Mouse (Mus musculus): ENCODE data around the gene Mtap. TPM values are rescaled to one million over a fixed set of nuclear protein-coding genes. Genes with fewer than 3 reads are reported as not detected.

Gene Mtap
- polyA plus RNA-seq, 1 experiment from 2014 or later = 18.4 TPM

DNA sequence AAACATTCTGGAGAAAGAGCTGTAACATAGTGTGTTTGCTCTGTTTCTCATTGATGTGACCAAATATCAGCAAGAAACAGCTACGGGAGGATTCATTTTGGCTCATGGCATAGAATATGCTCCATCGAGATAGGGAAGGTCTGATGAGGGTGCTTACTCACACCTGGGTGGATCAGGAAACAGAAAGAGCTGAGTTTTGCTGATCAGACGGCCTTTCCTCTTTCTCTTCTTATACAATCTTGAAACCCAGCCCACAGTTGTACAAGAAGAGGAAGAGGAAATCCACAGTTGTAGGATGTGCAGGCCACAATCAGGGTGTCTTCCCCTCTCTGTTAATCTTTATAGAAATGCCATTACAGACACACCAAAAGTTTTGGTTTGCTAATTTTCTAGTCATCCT, 75.3 kb downstream of the Mtap start:
- no peak overlapping the region for H3K9ac ChIP-seq
- no peaks in the 10 kb centered on the region for H3K9me3 ChIP-seq (replicated peaks)
- 7% methylated on average over 3 of the region's 3 CpGs for WGBS (ENCODE audit: insufficient replicate concordance)
- H3K36me3 ChIP-seq (replicated peaks) = no peaks in the 10 kb centered on the region
- H3K4me3 ChIP-seq (replicated peaks) = no peak overlapping the region
- no peaks in the 10 kb centered on the region for H3K27me3 ChIP-seq
- ATAC-seq (ENCODE audit: insufficient read depth) = no peak
- no peak overlapping the region for H3K27ac ChIP-seq (replicated peaks)
- no peaks in the 10 kb centered on the region for H3K4me1 ChIP-seq (replicated peaks)
- H3K4me2 ChIP-seq = no peak overlapping the region

Other genes starting within 250 kb of the Mtap start
- not detected in 2 replicates for gene Cdkn2a, start 157.5 kb downstream of the Mtap start, polyA plus RNA-seq (2015; fragmentation: Nextera tagmentation; extraction: Ambion mirVana)
- 0.14 TPM in 1 of 2 replicates, not detected in the other for gene Cdkn2b, start 173.9 kb downstream of the Mtap start, polyA plus RNA-seq (2015; fragmentation: Nextera tagmentation; extraction: Ambion mirVana)